Mouse (Mus musculus): Measurements from ENCODE around the gene Zbed4. TPM values are rescaled to one million over a fixed set of nuclear protein-coding genes. Genes with fewer than 3 reads are reported as not detected.
"Not testable (repeated sequence)": the region's sequence is repeated elsewhere in the genome, so short reads cannot be mapped to it uniquely, and the experiment has no call there.

Gene Zbed4
- total RNA-seq, 4 experiments from 2014 or later, result 8.5 to 11.5 (median 10.9) TPM

- no peak for DNase-seq (ENCODE audit: low spot score in 2 of 2)
Measured at GRCm38 (mm10) chr15:88736166-88736565, 15.3 kb upstream of the Zbed4 start.

GRCm38 (mm10) chr15:88738466-88738865 is 13.0 kb upstream of the Zbed4 start:
- no peak for DNase-seq (ENCODE audit: low spot score in 2 of 2)

DNA sequence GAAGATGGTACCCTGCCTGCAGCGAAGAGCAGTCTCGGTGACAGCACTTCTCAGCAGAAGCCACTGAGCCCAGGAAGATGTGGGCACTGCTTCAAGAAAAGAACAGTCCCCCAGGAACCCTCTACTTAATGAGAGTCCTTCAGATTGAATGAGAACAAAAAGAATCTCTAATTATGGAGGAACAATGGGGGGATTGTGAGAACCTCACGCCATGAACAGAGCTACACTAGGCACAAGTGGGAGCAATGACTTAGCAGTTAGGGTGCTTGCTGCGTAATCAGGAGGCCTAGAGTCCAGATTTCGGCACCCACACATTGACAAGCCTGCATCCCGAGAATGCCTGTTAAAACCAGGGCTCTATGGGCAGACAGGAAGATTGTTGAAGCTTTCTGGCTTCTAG is 10.1 kb upstream of the Zbed4 start:
- no peak for DNase-seq (ENCODE audit: low spot score in 2 of 2)

DNA sequence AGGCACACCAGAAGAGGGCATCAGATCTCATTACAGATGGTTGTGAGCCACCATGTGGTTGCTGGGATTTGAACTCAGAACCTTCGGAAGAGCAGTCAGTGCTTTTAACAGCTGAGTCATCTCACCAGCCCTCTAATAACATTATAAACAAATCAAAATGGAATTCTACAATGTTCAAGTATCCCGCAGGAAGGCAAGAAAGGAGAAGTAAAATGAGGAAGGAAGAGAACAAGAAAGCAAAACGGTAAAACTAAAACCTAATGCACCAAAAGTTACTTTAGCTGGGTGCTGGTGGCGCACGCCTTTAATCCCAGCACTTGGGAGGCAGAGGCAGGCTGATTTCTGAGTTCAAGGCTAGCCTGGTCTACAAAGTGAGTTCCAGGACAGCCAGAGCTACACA is 8.1 kb upstream of the Zbed4 start:
- not testable (repeated sequence) for DNase-seq (ENCODE audit: low spot score in 2 of 2)

- DNase-seq (ENCODE audit: low spot score in 2 of 2), result no peak
Measured at GRCm38 (mm10) chr15:88745347-88745746, 6.1 kb upstream of the Zbed4 start.

DNA sequence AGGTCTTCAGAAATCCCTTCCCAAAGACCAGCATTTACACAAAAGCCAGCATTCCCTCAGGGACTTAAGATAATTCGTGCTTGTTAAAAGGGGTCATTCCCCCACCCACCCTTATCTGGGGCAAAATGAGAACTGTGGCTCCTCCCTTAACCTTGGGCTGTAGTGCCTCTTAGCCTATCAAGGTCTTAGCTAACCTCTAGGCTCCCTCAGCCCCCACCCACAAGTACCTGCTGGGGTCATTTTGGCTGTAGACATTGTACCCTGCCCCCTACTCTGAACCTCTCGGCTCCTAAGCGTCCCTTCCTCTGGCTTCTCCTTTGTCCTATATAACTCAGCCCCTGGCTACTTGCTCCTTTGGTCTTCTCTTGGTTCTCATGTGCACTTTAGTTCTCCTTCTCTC is 5.5 kb upstream of the Zbed4 start:
- DNase-seq (ENCODE audit: low spot score in 2 of 2), result no peak

- not testable (repeated sequence) for DNase-seq (ENCODE audit: low spot score in 2 of 2)
Measured at GRCm38 (mm10) chr15:88749617-88750016, 1.8 kb upstream of the Zbed4 start.

DNA sequence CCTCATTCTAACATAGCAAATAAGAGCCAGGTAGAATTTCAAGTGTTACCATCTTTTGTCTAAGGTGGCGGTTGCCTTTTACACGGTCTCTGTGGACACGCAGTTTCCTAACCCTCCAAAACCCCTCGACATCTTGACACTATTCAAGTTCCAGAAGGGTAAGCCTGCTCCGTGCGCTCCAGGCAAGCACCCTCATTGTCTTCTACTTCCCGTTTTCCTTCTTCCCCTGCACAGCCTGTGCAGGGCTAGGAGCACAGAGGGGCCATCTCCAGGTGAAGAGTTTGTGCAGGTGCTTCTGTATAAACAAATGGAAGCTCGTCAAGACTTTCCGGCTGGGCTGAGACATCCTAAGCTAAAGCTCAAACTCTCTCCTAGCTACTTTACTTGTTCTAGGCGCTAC is 1.4 kb upstream of the Zbed4 start:
- DNase-seq (ENCODE audit: low spot score in 2 of 2), result no peak

- peak; percentile 92 to 99 for DNase-seq (ENCODE audit: low spot score in 2 of 2)
Measured at GRCm38 (mm10) chr15:88750677-88751563, 540 bp upstream of the Zbed4 start.

GRCm38 (mm10) chr15:88752403-88752733 is 908 bp downstream of the Zbed4 start:
- DNase-seq (ENCODE audit: low spot score in 2 of 2), result no peak

DNA sequence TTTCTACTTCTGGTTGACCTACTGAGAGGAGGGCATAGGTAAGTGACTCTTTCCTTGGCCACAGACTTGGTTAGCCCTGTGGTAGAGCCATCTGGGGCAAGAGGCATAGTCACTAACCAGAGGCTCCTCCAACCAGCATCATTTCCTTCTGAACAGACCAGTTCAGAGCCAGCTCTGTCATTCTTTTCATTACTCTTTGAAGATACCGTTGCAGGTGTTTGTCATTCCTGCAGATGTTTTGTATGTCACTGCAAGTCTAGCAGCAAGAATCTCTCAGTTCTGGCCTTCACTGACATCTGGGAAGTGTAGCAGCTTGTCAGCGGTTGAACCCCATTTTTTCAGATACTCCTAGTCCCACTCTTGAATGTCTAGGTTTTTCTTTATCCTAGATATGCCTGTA is 3.4 kb downstream of the Zbed4 start:
- DNase-seq (ENCODE audit: low spot score in 2 of 2), result no peak

- no peak for DNase-seq (ENCODE audit: low spot score in 2 of 2)
Measured at GRCm38 (mm10) chr15:88755761-88756160, 4.3 kb downstream of the Zbed4 start.

DNA sequence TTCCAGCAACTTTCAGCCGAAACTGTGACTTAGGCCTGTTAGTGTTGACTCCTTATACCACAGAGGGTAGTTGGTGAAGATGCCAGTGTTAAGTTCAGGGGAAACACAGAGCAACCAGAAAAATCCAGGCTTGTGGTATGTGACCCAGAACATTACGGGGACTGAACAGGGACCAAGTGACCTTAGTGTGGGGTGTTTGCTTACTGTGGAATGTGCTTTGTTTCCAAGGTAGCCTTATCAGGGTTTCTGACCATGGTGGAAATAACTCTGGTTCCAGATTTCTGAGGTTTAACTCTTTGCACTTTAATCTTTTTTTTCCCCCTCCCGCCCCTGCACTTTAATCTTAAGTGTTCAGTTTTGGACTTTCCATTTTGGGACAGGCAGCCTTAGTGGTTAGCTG is 6.6 kb downstream of the Zbed4 start:
- no peak for DNase-seq (ENCODE audit: low spot score in 2 of 2)

DNA sequence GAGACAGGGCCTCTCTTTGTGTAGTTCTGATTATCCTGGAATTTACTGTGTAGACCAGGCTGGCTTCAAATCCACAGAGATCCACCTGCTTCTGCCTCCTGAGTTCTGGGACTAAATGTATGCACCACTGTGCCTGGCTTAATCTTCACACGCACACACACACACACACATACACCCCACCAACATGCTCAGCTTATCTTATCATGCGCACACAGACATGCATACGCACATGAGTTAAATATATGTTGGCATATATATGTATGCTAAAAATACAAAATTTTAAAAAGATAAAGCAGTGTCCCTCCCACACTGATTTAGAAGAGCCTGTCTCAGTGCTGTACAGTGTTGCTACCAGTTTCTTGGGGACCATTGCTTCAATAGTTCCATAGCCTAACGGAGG is 10.1 kb downstream of the Zbed4 start:
- no peak for DNase-seq (ENCODE audit: low spot score in 2 of 2)

- DNase-seq (ENCODE audit: low spot score in 2 of 2), result not testable (repeated sequence)
Measured at GRCm38 (mm10) chr15:88766139-88766538, 14.7 kb downstream of the Zbed4 start.

DNA sequence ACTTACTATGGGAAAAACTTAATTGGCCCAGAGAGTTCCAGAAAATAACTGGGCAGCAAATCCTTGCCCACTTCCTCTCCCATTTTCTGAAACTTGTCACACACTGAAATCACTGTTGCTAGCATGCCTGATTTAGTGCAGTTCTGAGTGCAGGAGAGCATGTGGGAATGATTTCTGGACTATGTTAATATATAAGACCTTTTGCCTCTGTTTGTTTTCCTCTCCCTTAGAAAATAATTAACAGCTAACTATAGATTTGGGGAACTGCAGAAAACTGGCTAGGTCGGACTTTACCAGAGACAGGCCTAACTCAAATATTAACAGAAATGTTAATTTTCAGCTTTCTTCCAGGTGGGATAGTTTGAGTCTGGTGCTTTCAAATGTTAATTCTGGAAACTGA is 17.1 kb downstream of the Zbed4 start:
- no peak for DNase-seq (ENCODE audit: low spot score in 2 of 2)

- not testable (repeated sequence) for DNase-seq (ENCODE audit: low spot score in 2 of 2)
Measured at GRCm38 (mm10) chr15:88774630-88775029, 23.2 kb downstream of the Zbed4 start.

DNA sequence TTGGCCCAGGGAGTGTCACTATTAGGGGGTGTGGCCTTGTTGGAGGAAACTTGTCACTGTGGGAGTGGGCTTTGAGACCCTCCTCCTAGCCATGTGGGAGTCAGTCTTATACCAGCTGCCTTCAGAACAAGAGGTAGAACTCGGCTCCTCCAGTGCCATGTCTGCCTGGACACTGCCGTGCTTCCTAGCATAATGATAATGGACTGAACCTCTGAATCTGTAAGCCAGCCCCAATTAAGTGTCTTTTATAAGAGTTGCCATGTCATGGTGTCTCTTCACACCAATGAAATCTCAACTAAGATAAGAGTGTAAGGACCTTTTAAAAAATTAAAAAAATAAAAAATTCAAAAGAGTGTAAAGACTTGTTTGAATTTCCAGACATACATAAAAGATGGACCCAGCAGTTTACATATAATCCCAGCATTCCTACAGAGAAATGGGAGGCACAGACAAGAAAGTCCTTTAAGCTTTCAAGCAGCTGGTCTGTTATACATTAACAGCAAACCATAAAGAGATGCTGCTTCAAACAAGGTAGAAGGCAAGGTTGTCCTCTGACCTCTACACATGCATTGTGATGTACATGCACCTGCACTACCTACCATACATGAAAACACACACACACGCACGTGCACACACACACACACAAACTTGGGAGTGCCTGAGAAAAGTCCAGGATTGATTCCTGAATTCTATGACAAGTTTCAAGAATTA is 40.8 kb downstream of the Zbed4 start:
- DNase-seq (ENCODE audit: low spot score in 2 of 2), result no peak

DNA sequence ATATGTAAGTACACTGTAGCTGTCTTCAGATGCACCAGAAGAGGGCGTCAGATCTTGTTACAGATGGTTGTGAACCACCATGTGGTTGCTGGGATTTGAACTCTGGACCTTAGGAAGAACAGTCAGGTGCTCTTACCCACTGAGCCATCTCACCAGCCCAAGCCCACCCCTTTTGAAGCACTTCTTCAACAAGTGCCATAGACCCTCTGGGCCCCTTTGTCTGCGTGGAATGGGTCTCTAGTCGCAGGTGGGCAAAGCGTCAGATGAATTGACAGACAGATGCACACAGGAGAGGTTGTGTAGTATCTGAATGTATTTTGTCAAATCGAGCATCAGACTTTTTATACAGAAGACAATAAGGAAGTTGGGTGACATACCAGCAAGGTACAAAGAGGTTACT is 43.3 kb downstream of the Zbed4 start:
- DNase-seq (ENCODE audit: low spot score in 2 of 2), result not testable (repeated sequence)

- no peak for DNase-seq (ENCODE audit: low spot score in 2 of 2)
Measured at GRCm38 (mm10) chr15:88799950-88800371, 48.5 kb downstream of the Zbed4 start.

DNA sequence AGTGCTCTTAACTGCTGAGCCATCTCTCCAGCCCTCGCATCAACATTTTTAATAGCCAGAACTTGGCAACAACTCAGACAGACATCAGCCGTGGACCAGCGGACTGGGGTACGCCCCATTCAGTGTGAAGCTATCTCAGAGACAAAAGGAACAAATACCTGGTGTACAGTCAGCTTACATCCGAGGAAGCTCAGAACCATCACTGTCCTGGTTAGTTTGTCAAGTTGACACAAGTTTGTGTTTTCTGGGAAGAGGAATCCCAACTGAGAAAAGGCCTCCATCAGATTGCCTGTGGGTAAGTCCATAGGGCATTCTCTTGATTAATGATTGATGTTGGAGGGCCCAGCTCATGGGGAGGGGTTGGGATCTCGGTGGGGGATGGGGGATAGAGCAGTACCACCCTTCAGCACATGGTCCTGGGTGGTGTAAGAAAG is 49.5 kb downstream of the Zbed4 start:
- no peak for DNase-seq (ENCODE audit: low spot score in 2 of 2)

- no peak for DNase-seq (ENCODE audit: low spot score in 2 of 2)
Measured at GRCm38 (mm10) chr15:88801903-88802302, 50.4 kb downstream of the Zbed4 start.

- DNase-seq (ENCODE audit: low spot score in 2 of 2), result no peak
Measured at GRCm38 (mm10) chr15:88802348-88802747, 50.9 kb downstream of the Zbed4 start.

Data from left cerebral cortex, adult 8-10 months (tissue).